8 mouse cellular contexts compared by ENCODE assay signal in the genomic region with DNA sequence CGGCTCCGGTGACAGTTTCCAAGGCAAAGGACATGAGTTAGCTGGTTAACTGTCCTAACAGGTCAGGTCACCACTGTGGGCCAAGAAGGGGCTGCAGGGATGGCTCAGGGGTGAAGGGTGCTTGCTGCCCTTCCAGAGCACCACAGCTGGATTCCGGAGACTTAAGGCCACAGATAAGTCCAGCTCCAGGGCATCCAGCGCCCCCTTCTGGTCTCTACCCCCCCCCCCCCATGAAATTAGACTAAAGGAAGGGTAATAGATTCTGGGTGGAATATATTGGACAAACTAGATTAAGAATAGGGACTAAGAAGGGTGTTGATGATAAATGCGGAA. TPM values are rescaled to one million over a fixed set of nuclear protein-coding genes. Genes with fewer than 3 reads are reported as not detected.
DNase-seq lines count a peak whose midpoint lies in the region; ATAC-seq and TF ChIP-seq lines count a peak whose summit lies in the region.

No protein-coding gene starts in this region.

- TF ChIP-seq POLR2A in olfactory bulb, adult 2 months (IDR thresholded peaks at IDR 0.05; ENCODE audit: insufficient read depth, low read depth, low read length), result no peak

- H3K36me3 ChIP-seq in lung, embryonic 15.5 days, result no peaks in the 10 kb centered on the region
- H3K36me3 ChIP-seq in forebrain, embryonic 10.5 days (replicated peaks), result no peaks in the 10 kb centered on the region
- H3K36me3 ChIP-seq in limb, embryonic 12.5 days, result 0 out of 2 replicates have a peak, but pooled peaks cover 5% of the 10 kb centered on the region

- 34% methylated on average over 5 of the region's 5 CpGs for WGBS in lung, embryonic 15.5 days
- 34% methylated on average over 5 of the region's 5 CpGs for WGBS in forebrain, embryonic 10.5 days
- 32% methylated on average over 5 of the region's 5 CpGs for WGBS in limb, embryonic 12.5 days
- WGBS in olfactory bulb, adult 2 months, result 36% methylated on average over 5 of the region's 5 CpGs

- no peak overlapping the region for H3K9ac ChIP-seq in lung, embryonic 15.5 days
- no peak overlapping the region for H3K9ac ChIP-seq in limb, embryonic 12.5 days (replicated peaks)

- H3K4me3 ChIP-seq in lung, embryonic 15.5 days, result peak overlapping the region; percentile 87
- peak overlapping the region; percentile 95 for H3K4me3 ChIP-seq in forebrain, embryonic 10.5 days
- H3K4me3 ChIP-seq in limb, embryonic 12.5 days (replicated peaks), result peak overlapping the region; percentile 92
- H3K4me3 ChIP-seq in olfactory bulb, adult 2 months (ENCODE audit: insufficient read depth, low read depth, low read length), result peak overlapping the region; percentile 70

- no peak for DNase-seq in lung, postnatal 36 days
- no peak for DNase-seq in forebrain, embryonic 10.5 days (ENCODE audit: extremely low spot score, low spot score)
- DNase-seq in urinary bladder, adult 18-20 months (ENCODE audit: low spot score in 2 of 2), result no peak
- DNase-seq in urinary bladder, postnatal 14 days (ENCODE audit: low spot score), result no peak
- no peak for DNase-seq in right cerebral cortex, postnatal 25 days

- H3K9me3 ChIP-seq in lung, embryonic 15.5 days, result no peaks in the 10 kb centered on the region
- H3K9me3 ChIP-seq in forebrain, embryonic 10.5 days, result no peaks in the 10 kb centered on the region
- no peaks in the 10 kb centered on the region for H3K9me3 ChIP-seq in limb, embryonic 12.5 days

- no peak for TF ChIP-seq CTCF in olfactory bulb, adult 2 months (IDR thresholded peaks at IDR 0.05; ENCODE audit: insufficient read depth, low read depth, low read length)

- H3K4me1 ChIP-seq in lung, embryonic 15.5 days, result peaks cover 8% of the 10 kb centered on the region
- H3K4me1 ChIP-seq in forebrain, embryonic 10.5 days, result peaks cover 12% of the 10 kb centered on the region
- H3K4me1 ChIP-seq in limb, embryonic 12.5 days (replicated peaks), result 0 out of 2 replicates have a peak, but pooled peaks cover 2% of the 10 kb centered on the region
- peaks cover 13% of the 10 kb centered on the region for H3K4me1 ChIP-seq in olfactory bulb, adult 2 months (ENCODE audit: control insufficient read depth, insufficient read depth, low read length)

- no peak for ATAC-seq in lung, embryonic 15.5 days (ENCODE audit: borderline replicate concordance, extremely low read depth, low FRiP score, low TSS enrichment)
- ATAC-seq in limb, embryonic 12.5 days (ENCODE audit: insufficient number of reproducible peaks, insufficient read depth, low FRiP score, low TSS enrichment, low read depth), result no peak

- no peak overlapping the region for H3K27ac ChIP-seq in lung, embryonic 15.5 days
- H3K27ac ChIP-seq in forebrain, embryonic 10.5 days, result peak overlapping the region; percentile 96
- H3K27ac ChIP-seq in limb, embryonic 12.5 days, result peak overlapping the region; percentile 94
- peak overlapping the region; percentile 64; the same call in 1 of the 2 replicates for H3K27ac ChIP-seq in olfactory bulb, adult 2 months (ENCODE audit: insufficient read depth, low read depth, low read length)

- H3K4me2 ChIP-seq in lung, embryonic 15.5 days, result peak overlapping the region; percentile 89
- H3K4me2 ChIP-seq in limb, embryonic 12.5 days, result peak overlapping the region; percentile 64

- no peaks in the 10 kb centered on the region for H3K27me3 ChIP-seq in lung, embryonic 15.5 days
- peaks cover 9% of the 10 kb centered on the region; the same call in 1 of the 2 replicates for H3K27me3 ChIP-seq in forebrain, embryonic 10.5 days (ENCODE audit: poor library complexity, severe bottlenecking)
- H3K27me3 ChIP-seq in limb, embryonic 12.5 days, result no peaks in the 10 kb centered on the region

RNA-seq across cellular contexts. Expression of gene Micu2, which starts 0.3 kb away (rescaled TPM):
- 82.5 and 85.6 TPM in 2 replicates for polyA plus RNA-seq in lung, embryonic 15.5 days (2015; fragmentation: Nextera tagmentation; extraction: Ambion mirVana)
- polyA plus RNA-seq in forebrain, embryonic 10.5 days (2016; fragmentation: Nextera tagmentation; extraction: Ambion mirVana), result 55.4 and 58.2 TPM in 2 replicates
- 98.2 and 99.0 TPM in 2 replicates for polyA plus RNA-seq in limb, embryonic 12.5 days (2016; fragmentation: Nextera tagmentation; extraction: Ambion mirVana)
- not detected in 2 replicates for polyA plus RNA-seq in olfactory bulb, adult 2 months (2012; ENCODE audit: insufficient read depth, insufficient read length, low replicate concordance, missing spikeins)

Comparison
In these comparisons a context has a peak if more than half of its experiments do, and no peak if none do; other contexts are left out.
1. RNA of gene Micu2, which starts 0.3 kb away (polyA plus RNA-seq): 98.2 to 99.0 TPM in limb, embryonic 12.5 days, 82.5 to 85.6 TPM in lung, embryonic 15.5 days and 55.4 to 58.2 TPM in forebrain, embryonic 10.5 days; not detected in olfactory bulb, adult 2 months; every median in the first group is over 10 times any median in the second.
2. Peak in every context shown above with its lines, with median percentiles within 50 percentile points of each other: H3K4me3 ChIP-seq.